Mouse (Mus musculus) midbrain, embryonic 15.5 days (tissue): ENCODE measurements around the gene Prss38. TPM values are rescaled to one million over a fixed set of nuclear protein-coding genes. Genes with fewer than 3 reads are reported as not detected.
"Not testable (repeated sequence)": the region's sequence is repeated elsewhere in the genome, so short reads cannot be mapped to it uniquely, and the experiment has no call there.

Experiments
- ATAC-seq: fragments of 200-750 bp; cut with Nextera tagmentation; replicated peaks from 2 replicates; pipeline ENCODE4 v1.8.0; 2017; ENCODE audit warnings: moderate TSS enrichment
- H3K27ac ChIP-seq: fragments of 300-500 bp; sonication (generic); 2 replicates; pipeline ENCODE4 v1.5.1; 2015; ENCODE audit warnings: mild to moderate bottlenecking, inconsistent platforms
- H3K27me3 ChIP-seq: fragments of 300-500 bp; sonication (generic); replicated peaks from 2 replicates; pipeline ENCODE4 v1.6.1; 2015; ENCODE audit warnings: inconsistent platforms
- H3K36me3 ChIP-seq: fragments of 300-500 bp; sonication (generic); replicated peaks from 2 replicates; pipeline ENCODE4 v1.6.1; 2015; ENCODE audit warnings: inconsistent platforms
- H3K4me1 ChIP-seq: fragments of 300-500 bp; sonication (generic); 2 replicates; pipeline ENCODE4 v1.6.1; 2015; ENCODE audit warnings: inconsistent platforms
- H3K4me2 ChIP-seq: fragments of 300-500 bp; sonication (generic); 2 replicates; pipeline ENCODE4 v1.6.1; 2015; ENCODE audit warnings: inconsistent platforms, mild to moderate bottlenecking, moderate library complexity
- H3K4me3 ChIP-seq: fragments of 300-500 bp; sonication (generic); 2 replicates; pipeline ENCODE4 v1.5.1; 2015; ENCODE audit warnings: mild to moderate bottlenecking, inconsistent platforms
- H3K9ac ChIP-seq: fragments of 300-500 bp; sonication (generic); 2 replicates; pipeline ENCODE4 v1.6.1; 2015; ENCODE audit warnings: mild to moderate bottlenecking, inconsistent platforms
- H3K9me3 ChIP-seq: fragments of 300-500 bp; sonication (generic); 2 replicates; pipeline ENCODE4 v1.6.1; 2016; ENCODE audit warnings: inconsistent platforms
- WGBS: fragments of 180-500 bp; shearing (Covaris S2); methylation state at CpG from one replicate; pipeline ENCODE4 v1.1.7; 2015; ENCODE audit warnings: mixed read lengths; 5-methylcytosine and 5-hydroxymethylcytosine counted together
- polyA plus RNA-seq: library from polyadenylated mRNA; unstranded; fragments of >200 nt; fragmentation: Nextera tagmentation; extraction: Ambion mirVana; gene quantifications from 2 replicates; pipeline ENCODE4 v1.2.1, GENCODE M21; 2015

Prss38 gene
- polyA plus RNA-seq, 1 experiment from 2014 or later = 0.18 TPM

DNA sequence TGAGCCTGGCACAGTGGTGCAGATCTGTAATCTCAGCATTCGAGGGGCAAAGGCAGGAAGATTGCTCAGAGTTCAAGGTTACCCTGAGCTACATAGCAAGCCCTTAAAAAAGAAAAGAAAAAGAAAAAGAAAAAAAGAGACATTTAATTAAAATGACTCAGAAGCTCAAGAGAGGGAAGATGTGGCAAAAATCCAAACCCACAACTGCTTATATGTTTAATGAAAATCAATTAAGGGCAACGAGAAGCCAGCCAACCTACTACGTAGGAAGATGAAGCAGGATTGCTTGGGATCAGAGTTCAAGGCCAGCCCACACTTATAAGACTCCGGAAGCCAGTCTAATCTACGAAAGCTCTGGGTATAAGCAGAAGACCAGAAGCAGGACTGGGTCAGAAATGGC, 19.0 kb upstream of the Prss38 start:
- Histone ChIP-seq H3K9ac (no peak overlapping the region), H3K9me3 (no peaks in the 10 kb centered on the region), H3K4me3 (no peak overlapping the region), H3K36me3 (no peaks in the 10 kb centered on the region), H3K27me3 (no peaks in the 10 kb centered on the region), H3K27ac (no peak overlapping the region), H3K4me1 (peaks cover 4% of the 10 kb centered on the region; the same call in 1 of the 2 replicates), H3K4me2 (no peak overlapping the region)
- no peak for ATAC-seq
- 87% methylated on average over 5 of the region's 5 CpGs for WGBS

GRCm38 (mm10) chr11:59393591-59393990, 18.1 kb upstream of the Prss38 start:
- Histone ChIP-seq H3K27ac (peak overlapping the region; percentile 11; the same call in 1 of the 2 replicates), H3K4me1 (peaks cover 4% of the 10 kb centered on the region; the same call in 1 of the 2 replicates), H3K4me3 (no peak overlapping the region), H3K4me2 (no peak overlapping the region), H3K27me3 (no peaks in the 10 kb centered on the region), H3K9me3 (no peaks in the 10 kb centered on the region), H3K9ac (no peak overlapping the region), H3K36me3 (no peaks in the 10 kb centered on the region)
- WGBS = 32% methylated on average over 9 of the region's 9 CpGs
- ATAC-seq = 0 out of 2 replicates have a peak, but pooled peaks have one; percentile 6

GRCm38 (mm10) chr11:59392300-59392699, 16.8 kb upstream of the Prss38 start:
- H3K36me3 ChIP-seq = no peaks in the 10 kb centered on the region
- H3K4me3 ChIP-seq = no peak overlapping the region
- ATAC-seq = no peak
- peaks cover 4% of the 10 kb centered on the region; the same call in 1 of the 2 replicates for H3K4me1 ChIP-seq
- no peaks in the 10 kb centered on the region for H3K27me3 ChIP-seq
- no peak overlapping the region for H3K27ac ChIP-seq
- WGBS = 84% methylated on average over 6 of the region's 6 CpGs
- no peak overlapping the region for H3K9ac ChIP-seq
- no peaks in the 10 kb centered on the region for H3K9me3 ChIP-seq
- no peak overlapping the region for H3K4me2 ChIP-seq

- no peak overlapping the region for H3K4me3 ChIP-seq
- H3K27ac ChIP-seq = no peak overlapping the region
- no peak for ATAC-seq
- 44% methylated on average over 9 of the region's 9 CpGs for WGBS
- no peaks in the 10 kb centered on the region for H3K27me3 ChIP-seq
- no peak overlapping the region for H3K9ac ChIP-seq
- H3K4me1 ChIP-seq = peaks cover 4% of the 10 kb centered on the region; the same call in 1 of the 2 replicates
- H3K9me3 ChIP-seq = no peaks in the 10 kb centered on the region
- H3K4me2 ChIP-seq = no peak overlapping the region
- no peaks in the 10 kb centered on the region for H3K36me3 ChIP-seq
These were observed 15.0 kb upstream of the Prss38 start for GRCm38 (mm10) chr11:59390470-59390869.

DNA sequence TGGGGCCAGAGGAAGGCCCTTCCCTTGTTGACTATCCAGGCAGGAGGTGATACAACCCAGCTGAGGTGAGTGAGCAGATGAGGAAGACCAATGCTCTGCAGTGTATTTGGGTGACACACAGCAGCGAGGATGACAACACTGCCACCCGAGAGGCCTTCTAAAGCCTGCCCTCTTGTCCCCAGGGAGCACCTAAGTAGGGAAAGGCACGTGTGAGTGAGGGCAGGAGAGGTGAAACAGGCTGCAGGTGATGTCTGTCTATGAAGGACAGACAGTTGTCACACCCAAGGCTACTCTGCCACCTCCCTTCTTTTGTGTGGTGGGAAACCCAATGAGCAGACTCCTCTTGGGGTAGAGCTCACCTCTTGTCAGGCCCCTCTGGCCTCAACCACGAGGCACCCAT, 14.2 kb upstream of the Prss38 start:
- no peak overlapping the region for H3K4me2 ChIP-seq
- ATAC-seq = no peak
- 72% methylated on average over 4 of the region's 4 CpGs for WGBS

GRCm38 (mm10) chr11:59388806-59389205, 13.3 kb upstream of the Prss38 start:
- H3K4me2 ChIP-seq = no peak overlapping the region
- H3K27ac ChIP-seq = no peak overlapping the region
- no peak overlapping the region for H3K9ac ChIP-seq
- H3K36me3 ChIP-seq = no peaks in the 10 kb centered on the region
- peaks cover 4% of the 10 kb centered on the region; the same call in 1 of the 2 replicates for H3K4me1 ChIP-seq
- no peak for ATAC-seq
- 83% methylated on average over 4 of the region's 4 CpGs for WGBS
- H3K27me3 ChIP-seq = no peaks in the 10 kb centered on the region
- no peak overlapping the region for H3K4me3 ChIP-seq
- no peaks in the 10 kb centered on the region for H3K9me3 ChIP-seq

More for the DNA sequence above, 14.2 kb upstream of the Prss38 start:
- Histone ChIP-seq H3K4me1 (peaks cover 4% of the 10 kb centered on the region; the same call in 1 of the 2 replicates), H3K36me3 (no peaks in the 10 kb centered on the region), H3K9me3 (no peaks in the 10 kb centered on the region), H3K9ac (no peak overlapping the region), H3K27me3 (no peaks in the 10 kb centered on the region), H3K27ac (no peak overlapping the region), H3K4me3 (no peak overlapping the region)

- H3K4me1 ChIP-seq = no peaks in the 10 kb centered on the region
- H3K4me2 ChIP-seq = no peak overlapping the region
- no peaks in the 10 kb centered on the region for H3K36me3 ChIP-seq
- no peaks in the 10 kb centered on the region for H3K9me3 ChIP-seq
- whole genome bisulfite sequencing = 54% methylated on average over 4 of the region's 4 CpGs
- ATAC-seq = no peak
- no peak overlapping the region for H3K4me3 ChIP-seq
- H3K27me3 ChIP-seq = no peaks in the 10 kb centered on the region
- H3K9ac ChIP-seq = no peak overlapping the region
- H3K27ac ChIP-seq = no peak overlapping the region
These were observed 12.0 kb upstream of the Prss38 start for GRCm38 (mm10) chr11:59387471-59387870.

- Histone ChIP-seq H3K4me2 (no peak overlapping the region), H3K36me3 (no peaks in the 10 kb centered on the region), H3K27me3 (no peaks in the 10 kb centered on the region), H3K9me3 (no peaks in the 10 kb centered on the region), H3K9ac (no peak overlapping the region), H3K4me1 (no peaks in the 10 kb centered on the region), H3K27ac (no peak overlapping the region), H3K4me3 (no peak overlapping the region)
- ATAC-seq = no peak
- 19% methylated on average over 8 of the region's 8 CpGs for WGBS
These were observed 9.7 kb upstream of the Prss38 start for GRCm38 (mm10) chr11:59385123-59385522.

DNA sequence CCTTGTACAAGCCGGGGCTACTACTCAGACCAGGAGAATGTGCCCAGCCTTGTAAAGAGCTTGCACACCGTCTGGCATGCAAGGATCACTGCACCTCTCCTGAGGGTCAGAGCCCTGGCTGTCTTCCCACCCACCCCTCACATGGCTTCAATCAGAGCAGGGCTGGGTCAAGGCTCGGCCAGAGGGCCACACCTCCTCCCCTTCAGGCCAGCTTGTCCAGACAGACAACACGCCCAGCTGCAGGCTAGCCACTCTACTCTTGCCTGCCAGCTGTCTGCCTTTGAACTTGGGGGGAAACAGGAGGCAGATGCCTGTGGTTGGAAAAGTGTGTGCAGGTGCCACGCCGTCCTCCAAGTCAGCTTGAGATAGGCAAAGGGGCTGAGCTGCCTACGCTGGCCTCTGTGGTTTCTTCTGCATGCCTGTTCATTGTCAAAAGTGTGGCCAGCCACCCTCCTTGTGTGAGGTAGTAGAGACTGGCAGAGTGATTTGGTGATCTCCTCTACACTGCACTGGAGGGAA, 9.0 kb upstream of the Prss38 start:
- no peak overlapping the region for H3K27ac ChIP-seq
- 54% methylated on average over 7 of the region's 7 CpGs for WGBS
- ATAC-seq = no peak
- H3K4me2 ChIP-seq = no peak overlapping the region
- no peak overlapping the region for H3K4me3 ChIP-seq
- no peaks in the 10 kb centered on the region for H3K4me1 ChIP-seq
- no peaks in the 10 kb centered on the region for H3K9me3 ChIP-seq
- no peaks in the 10 kb centered on the region for H3K36me3 ChIP-seq
- H3K27me3 ChIP-seq = no peaks in the 10 kb centered on the region
- no peak overlapping the region for H3K9ac ChIP-seq

- Histone ChIP-seq H3K4me3 (no peak overlapping the region), H3K4me1 (no peaks in the 10 kb centered on the region), H3K27ac (no peak overlapping the region), H3K4me2 (no peak overlapping the region), H3K27me3 (no peaks in the 10 kb centered on the region), H3K36me3 (no peaks in the 10 kb centered on the region), H3K9ac (no peak overlapping the region), H3K9me3 (no peaks in the 10 kb centered on the region)
- no peak for ATAC-seq
These were observed 4.1 kb upstream of the Prss38 start for GRCm38 (mm10) chr11:59379547-59379946.

DNA sequence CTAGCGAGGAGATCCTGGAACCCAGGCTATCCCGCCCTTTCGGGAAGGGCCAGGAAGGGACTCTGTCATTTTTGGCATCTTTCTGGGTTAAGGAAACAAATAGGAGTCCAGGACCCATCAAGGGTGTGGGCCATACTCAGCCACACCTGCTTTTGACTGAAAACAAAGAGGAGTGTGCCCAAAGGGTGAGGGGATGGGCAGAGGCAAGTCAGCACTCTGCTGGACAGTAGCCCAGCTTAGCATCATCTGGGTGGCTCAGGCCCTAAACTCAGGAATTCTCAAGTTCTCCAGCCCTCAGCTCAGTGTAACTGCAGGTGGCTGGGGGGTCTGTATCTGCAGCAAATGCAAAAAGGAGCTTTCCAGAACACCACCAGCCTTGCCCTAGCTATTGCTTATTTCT, 2.5 kb upstream of the Prss38 start:
- Histone ChIP-seq H3K9ac (no peak overlapping the region), H3K27me3 (no peaks in the 10 kb centered on the region), H3K4me2 (no peak overlapping the region), H3K9me3 (no peaks in the 10 kb centered on the region), H3K4me3 (no peak overlapping the region), H3K27ac (no peak overlapping the region), H3K4me1 (no peaks in the 10 kb centered on the region), H3K36me3 (no peaks in the 10 kb centered on the region)
- ATAC-seq = no peak
- WGBS = 94% methylated on average over 3 of the region's 3 CpGs

DNA sequence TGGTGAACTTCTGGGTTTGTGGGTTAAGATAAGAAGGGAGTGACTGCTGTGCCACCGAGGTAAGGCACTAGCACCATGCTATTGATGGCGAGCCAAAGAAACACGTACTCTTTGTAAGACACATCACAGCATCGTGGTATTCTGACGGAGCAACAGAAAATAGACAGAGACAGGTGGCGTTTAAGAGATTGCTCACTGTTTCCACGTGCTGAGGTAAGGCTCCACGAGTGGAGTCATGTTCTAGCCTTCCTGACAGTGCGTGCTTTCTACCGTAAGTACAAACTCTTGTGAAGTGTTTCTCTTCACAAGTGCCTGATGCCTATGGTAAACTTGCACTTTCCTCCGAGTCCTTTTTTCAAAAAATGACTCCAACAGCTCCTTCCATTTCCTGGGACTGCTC, 5.6 kb downstream of the Prss38 start:
- no peak overlapping the region for H3K4me2 ChIP-seq
- no peak overlapping the region for H3K9ac ChIP-seq
- H3K4me1 ChIP-seq = 0 out of 2 replicates have a peak, but pooled peaks cover 5% of the 10 kb centered on the region
- no peak for ATAC-seq
- no peak overlapping the region for H3K27ac ChIP-seq
- H3K36me3 ChIP-seq = no peaks in the 10 kb centered on the region
- no peaks in the 10 kb centered on the region for H3K9me3 ChIP-seq
- no peak overlapping the region for H3K4me3 ChIP-seq
- 76% methylated on average over 11 of the region's 11 CpGs for WGBS
- H3K27me3 ChIP-seq = no peaks in the 10 kb centered on the region; the same call in none of the 2 replicates

- H3K4me3 ChIP-seq, H3K27me3 ChIP-seq, H3K27ac ChIP-seq, ATAC-seq, H3K36me3 ChIP-seq, H3K4me1 ChIP-seq, H3K4me2 ChIP-seq, H3K9ac ChIP-seq, H3K9me3 ChIP-seq: not testable (repeated sequence)
- WGBS = 83% methylated on average over 4 of the region's 4 CpGs
These were observed 7.5 kb downstream of the Prss38 start for GRCm38 (mm10) chr11:59367955-59368354.
